Mouse (Mus musculus): ENCODE results near the gene Ccna1. TPM values are rescaled to one million over a fixed set of nuclear protein-coding genes. Genes with fewer than 3 reads are reported as not detected.

Gene Ccna1
- polyA plus RNA-seq, 1 experiment from 2014 or later: 2.2 TPM

DNA sequence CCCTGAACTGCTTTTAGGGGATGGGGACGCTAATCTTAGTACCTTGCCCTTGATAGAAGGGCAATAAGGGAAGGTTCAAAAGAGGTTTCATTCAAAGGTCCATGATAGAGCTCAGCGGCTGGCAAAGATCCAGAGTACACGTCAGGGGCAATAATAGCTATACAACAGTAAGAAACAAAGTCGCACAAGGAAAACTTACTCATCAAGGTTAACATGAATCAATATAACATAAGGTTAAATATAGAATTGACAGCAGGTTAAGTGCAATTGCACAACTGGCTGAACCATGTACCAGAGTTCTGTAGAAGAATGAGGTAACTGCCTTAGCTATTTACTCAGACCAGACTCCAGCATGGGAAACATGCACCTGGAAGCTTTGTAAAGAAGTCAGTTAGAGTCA is 34.0 kb upstream of the Ccna1 start:
- Histone ChIP-seq H3K9me3 (replicated peaks; ENCODE audit: control insufficient read depth, low read length) (no peaks in the 10 kb centered on the region), H3K27ac (replicated peaks; ENCODE audit: low read depth, low read length) (no peak overlapping the region), H3K4me3 (ENCODE audit: low read depth, low read length) (no peak overlapping the region), H3K4me2 (ENCODE audit: low read depth, low read length) (no peak overlapping the region), H3K9ac (replicated peaks; ENCODE audit: low read length) (no peak overlapping the region), H3K27me3 (ENCODE audit: control insufficient read depth, insufficient read depth, low read length) (no peaks in the 10 kb centered on the region), H3K4me1 (ENCODE audit: control insufficient read depth, insufficient read depth, low read length) (no peaks in the 10 kb centered on the region), H3K36me3 (replicated peaks; ENCODE audit: control insufficient read depth, insufficient read depth, low read depth, low read length) (no peaks in the 10 kb centered on the region)
- no peak for ATAC-seq (replicated peaks; ENCODE audit: insufficient number of reproducible peaks, low FRiP score, low TSS enrichment, low read depth)
- 82% methylated on average over 4 of the region's 4 CpGs for WGBS
- no peak for DNase-seq (ENCODE audit: low spot score)

DNA sequence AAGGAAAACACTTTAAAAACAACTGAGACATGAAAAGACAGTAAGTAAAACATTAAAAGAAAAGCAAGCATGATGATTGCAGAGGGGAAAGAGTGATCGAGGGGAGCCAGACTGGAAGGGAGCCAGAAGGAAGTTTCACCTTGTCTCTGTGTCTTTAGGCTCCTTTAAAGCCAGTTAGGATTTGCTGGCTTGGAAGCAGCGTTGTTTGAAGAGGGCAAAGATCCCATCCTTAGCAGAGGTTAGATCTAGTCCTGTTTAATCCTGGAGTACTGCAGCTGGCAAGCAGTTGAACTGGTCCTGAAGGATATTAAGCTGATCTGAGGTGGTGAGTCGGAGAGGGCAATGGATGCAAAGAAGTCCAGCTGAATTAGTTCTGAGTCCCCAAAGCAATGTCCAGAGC is 33.5 kb upstream of the Ccna1 start:
- H3K9me3 ChIP-seq (replicated peaks; ENCODE audit: control insufficient read depth, low read length): no peaks in the 10 kb centered on the region
- ATAC-seq (replicated peaks; ENCODE audit: insufficient number of reproducible peaks, low FRiP score, low TSS enrichment, low read depth) (no peak), DNase-seq (ENCODE audit: low spot score) (no peak)
- no peak overlapping the region for H3K27ac ChIP-seq (replicated peaks; ENCODE audit: low read depth, low read length)
- H3K4me1 ChIP-seq (ENCODE audit: control insufficient read depth, insufficient read depth, low read length): no peaks in the 10 kb centered on the region
- H3K36me3 ChIP-seq (replicated peaks; ENCODE audit: control insufficient read depth, insufficient read depth, low read depth, low read length): no peaks in the 10 kb centered on the region
- no peak overlapping the region for H3K4me2 ChIP-seq (ENCODE audit: low read depth, low read length)
- no peak overlapping the region for H3K9ac ChIP-seq (replicated peaks; ENCODE audit: low read length)
- H3K4me3 ChIP-seq (ENCODE audit: low read depth, low read length): no peak overlapping the region
- 81% methylated on average over 3 of the region's 3 CpGs for WGBS
- H3K27me3 ChIP-seq (ENCODE audit: control insufficient read depth, insufficient read depth, low read length): no peaks in the 10 kb centered on the region

DNA sequence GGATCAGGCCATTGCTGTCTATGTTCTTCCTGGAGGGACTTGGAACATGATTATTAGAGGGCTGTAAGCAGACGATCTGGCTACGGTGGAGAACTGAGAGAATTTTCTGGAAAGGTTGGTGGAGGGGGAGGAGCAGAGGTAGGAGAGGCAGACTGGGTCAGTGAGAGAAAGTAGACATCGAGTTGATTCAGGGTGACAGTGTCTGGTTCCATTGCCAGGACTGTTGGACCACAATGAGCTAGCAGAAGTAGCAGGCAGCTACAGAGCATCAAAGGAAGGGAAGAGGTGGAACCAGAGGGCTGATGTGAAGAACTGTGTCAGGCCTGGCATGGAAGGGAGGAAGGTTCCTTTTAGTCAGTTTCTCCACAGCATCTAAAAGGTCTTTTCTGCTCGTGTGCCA is 33.1 kb upstream of the Ccna1 start:
- no peaks in the 10 kb centered on the region for H3K27me3 ChIP-seq (ENCODE audit: control insufficient read depth, insufficient read depth, low read length)
- H3K4me1 ChIP-seq (ENCODE audit: control insufficient read depth, insufficient read depth, low read length): no peaks in the 10 kb centered on the region
- H3K4me3 ChIP-seq (ENCODE audit: low read depth, low read length): no peak overlapping the region
- 74% methylated on average over 4 of the region's 4 CpGs for WGBS
- no peak overlapping the region for H3K27ac ChIP-seq (replicated peaks; ENCODE audit: low read depth, low read length)
- no peak for ATAC-seq (replicated peaks; ENCODE audit: insufficient number of reproducible peaks, low FRiP score, low TSS enrichment, low read depth)
- no peaks in the 10 kb centered on the region for H3K9me3 ChIP-seq (replicated peaks; ENCODE audit: control insufficient read depth, low read length)
- H3K36me3 ChIP-seq (replicated peaks; ENCODE audit: control insufficient read depth, insufficient read depth, low read depth, low read length): no peaks in the 10 kb centered on the region
- no peak for DNase-seq (ENCODE audit: low spot score)
- H3K9ac ChIP-seq (replicated peaks; ENCODE audit: low read length): no peak overlapping the region
- no peak overlapping the region for H3K4me2 ChIP-seq (ENCODE audit: low read depth, low read length)

DNA sequence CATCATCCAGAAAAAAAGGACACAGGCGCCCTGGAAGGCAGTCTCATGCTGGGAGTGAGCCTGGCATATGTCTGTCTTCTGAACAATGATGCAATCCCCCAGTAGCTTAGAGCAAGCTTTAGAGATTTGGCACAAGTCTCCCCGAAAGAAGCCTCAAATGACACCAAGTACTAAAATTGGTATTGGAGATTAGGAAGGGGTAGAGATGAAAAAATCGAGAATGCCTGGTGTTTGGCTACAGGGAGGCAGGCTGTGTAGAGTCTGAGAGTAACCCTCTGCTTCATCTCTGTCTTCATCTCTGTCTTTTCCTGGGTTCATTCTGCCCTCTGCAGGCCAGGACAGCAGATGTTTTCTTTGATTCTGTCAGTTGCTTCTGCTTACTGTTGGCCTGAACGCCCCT is 32.1 kb upstream of the Ccna1 start:
- DNase-seq (ENCODE audit: low spot score) (no peak), ATAC-seq (replicated peaks; ENCODE audit: insufficient number of reproducible peaks, low FRiP score, low TSS enrichment, low read depth) (no peak)
- Histone ChIP-seq H3K9me3 (replicated peaks; ENCODE audit: control insufficient read depth, low read length) (no peaks in the 10 kb centered on the region), H3K4me1 (ENCODE audit: control insufficient read depth, insufficient read depth, low read length) (no peaks in the 10 kb centered on the region), H3K36me3 (replicated peaks; ENCODE audit: control insufficient read depth, insufficient read depth, low read depth, low read length) (no peaks in the 10 kb centered on the region), H3K4me2 (ENCODE audit: low read depth, low read length) (no peak overlapping the region), H3K9ac (replicated peaks; ENCODE audit: low read length) (no peak overlapping the region), H3K4me3 (ENCODE audit: low read depth, low read length) (no peak overlapping the region), H3K27me3 (ENCODE audit: control insufficient read depth, insufficient read depth, low read length) (no peaks in the 10 kb centered on the region), H3K27ac (replicated peaks; ENCODE audit: low read depth, low read length) (no peak overlapping the region)
- 66% methylated on average over 4 of the region's 4 CpGs for WGBS

DNA sequence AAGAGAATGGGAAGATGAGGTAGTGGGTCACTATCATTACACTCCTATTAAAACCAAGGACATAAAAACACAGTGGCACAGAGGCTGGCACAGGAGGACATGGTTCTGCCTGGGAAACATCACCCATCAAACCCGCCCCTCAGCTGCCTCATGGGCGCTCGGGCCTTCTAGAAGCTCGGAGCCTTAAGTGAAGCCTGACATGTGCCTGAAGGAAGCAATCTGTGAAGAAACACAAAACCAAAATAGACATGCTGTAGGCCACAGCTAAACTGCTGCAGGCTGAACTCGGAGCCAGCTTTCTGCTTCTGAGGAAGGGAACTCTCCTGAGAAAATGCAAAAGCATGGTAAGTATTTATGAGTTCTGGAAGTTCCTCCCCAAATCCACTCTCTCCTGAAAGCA is 31.6 kb upstream of the Ccna1 start:
- H3K27me3 ChIP-seq (ENCODE audit: control insufficient read depth, insufficient read depth, low read length): no peaks in the 10 kb centered on the region
- DNase-seq (ENCODE audit: low spot score) (no peak), ATAC-seq (replicated peaks; ENCODE audit: insufficient number of reproducible peaks, low FRiP score, low TSS enrichment, low read depth) (no peak)
- no peaks in the 10 kb centered on the region for H3K9me3 ChIP-seq (replicated peaks; ENCODE audit: control insufficient read depth, low read length)
- H3K4me2 ChIP-seq (ENCODE audit: low read depth, low read length): no peak overlapping the region
- no peak overlapping the region for H3K27ac ChIP-seq (replicated peaks; ENCODE audit: low read depth, low read length)
- WGBS: 78% methylated on average over 5 of the region's 5 CpGs
- H3K4me3 ChIP-seq (ENCODE audit: low read depth, low read length): no peak overlapping the region
- no peak overlapping the region for H3K9ac ChIP-seq (replicated peaks; ENCODE audit: low read length)
- H3K4me1 ChIP-seq (ENCODE audit: control insufficient read depth, insufficient read depth, low read length): no peaks in the 10 kb centered on the region
- no peaks in the 10 kb centered on the region for H3K36me3 ChIP-seq (replicated peaks; ENCODE audit: control insufficient read depth, insufficient read depth, low read depth, low read length)

DNA sequence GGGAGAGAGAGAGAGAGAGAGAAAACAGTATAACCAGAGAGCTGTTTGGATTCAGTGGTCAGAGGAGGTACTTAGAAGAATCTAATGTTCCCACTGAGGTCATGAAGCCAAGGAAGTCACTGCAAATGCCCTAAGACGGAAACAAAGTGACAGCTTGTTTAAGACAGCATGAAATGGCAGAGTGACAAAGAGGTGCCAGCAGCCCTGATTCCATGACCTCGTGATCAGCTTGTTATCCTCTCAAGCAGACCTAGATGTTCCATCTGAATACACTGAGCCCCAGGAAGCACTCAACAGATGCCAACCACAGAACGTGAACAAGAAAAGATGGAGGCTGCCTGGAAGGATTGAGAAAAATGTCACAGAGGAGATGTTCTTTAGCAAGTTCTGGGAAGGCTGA is 30.4 kb upstream of the Ccna1 start:
- no peak overlapping the region for H3K27ac ChIP-seq (replicated peaks; ENCODE audit: low read depth, low read length)
- no peak overlapping the region for H3K4me3 ChIP-seq (ENCODE audit: low read depth, low read length)
- no peak overlapping the region for H3K4me2 ChIP-seq (ENCODE audit: low read depth, low read length)
- H3K4me1 ChIP-seq (ENCODE audit: control insufficient read depth, insufficient read depth, low read length): no peaks in the 10 kb centered on the region
- 54% methylated on average over 3 of the region's 3 CpGs for WGBS
- H3K9ac ChIP-seq (replicated peaks; ENCODE audit: low read length): no peak overlapping the region
- ATAC-seq (replicated peaks; ENCODE audit: insufficient number of reproducible peaks, low FRiP score, low TSS enrichment, low read depth) (no peak), DNase-seq (ENCODE audit: low spot score) (no peak)
- no peaks in the 10 kb centered on the region for H3K9me3 ChIP-seq (replicated peaks; ENCODE audit: control insufficient read depth, low read length)
- no peaks in the 10 kb centered on the region for H3K27me3 ChIP-seq (ENCODE audit: control insufficient read depth, insufficient read depth, low read length)
- H3K36me3 ChIP-seq (replicated peaks; ENCODE audit: control insufficient read depth, insufficient read depth, low read depth, low read length): no peaks in the 10 kb centered on the region

DNA sequence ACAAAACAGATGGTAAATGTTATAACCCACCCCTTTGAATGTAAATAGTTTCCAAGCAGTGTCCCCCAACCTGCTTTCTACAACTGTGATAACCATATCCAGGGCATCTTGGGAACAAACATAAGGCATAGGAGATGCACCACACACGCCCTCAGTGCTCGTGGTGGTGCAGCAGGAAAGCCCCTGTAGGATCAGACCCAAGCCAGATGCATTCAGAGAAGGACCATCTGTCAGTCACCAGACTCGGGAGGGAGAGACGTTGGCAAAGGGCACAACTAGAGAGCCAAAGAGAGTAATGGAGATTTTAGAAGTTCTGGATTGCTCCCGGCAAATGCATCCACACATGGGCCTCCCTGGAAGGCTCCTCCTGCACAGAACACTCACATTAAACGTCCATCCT is 29.5 kb upstream of the Ccna1 start:
- 61% methylated on average over 6 of the region's 6 CpGs for WGBS
- no peaks in the 10 kb centered on the region for H3K4me1 ChIP-seq (ENCODE audit: control insufficient read depth, insufficient read depth, low read length)

DNA sequence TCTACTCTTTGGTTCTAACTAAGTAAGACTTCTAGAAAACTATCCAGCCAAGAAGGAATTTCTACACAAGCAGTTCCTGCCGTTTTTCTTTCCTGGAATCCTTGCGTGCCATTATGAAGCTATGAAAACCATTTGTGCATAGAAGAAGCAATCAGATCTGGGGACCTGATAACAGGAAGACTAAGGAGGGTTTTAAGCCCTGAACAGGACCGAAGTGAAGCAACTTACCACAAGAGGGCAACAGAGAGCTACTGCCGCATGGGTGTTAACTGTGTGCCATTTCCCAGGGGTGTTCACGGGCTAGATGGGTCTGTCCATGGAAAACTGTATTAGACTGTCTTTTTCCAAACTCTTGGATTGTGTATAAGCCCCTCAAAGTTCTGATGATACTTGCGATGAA is 24.8 kb upstream of the Ccna1 start:
- ATAC-seq (replicated peaks; ENCODE audit: insufficient number of reproducible peaks, low FRiP score, low TSS enrichment, low read depth) (no peak; the same call in 1 of the 2 replicates), DNase-seq (ENCODE audit: low spot score) (peak; percentile 89)
- Histone ChIP-seq H3K27me3 (ENCODE audit: control insufficient read depth, insufficient read depth, low read length) (no peaks in the 10 kb centered on the region), H3K9me3 (replicated peaks; ENCODE audit: control insufficient read depth, low read length) (no peaks in the 10 kb centered on the region), H3K4me1 (ENCODE audit: control insufficient read depth, insufficient read depth, low read length) (no peaks in the 10 kb centered on the region), H3K4me2 (ENCODE audit: low read depth, low read length) (no peak overlapping the region), H3K4me3 (ENCODE audit: low read depth, low read length) (no peak overlapping the region), H3K36me3 (replicated peaks; ENCODE audit: control insufficient read depth, insufficient read depth, low read depth, low read length) (no peaks in the 10 kb centered on the region), H3K9ac (replicated peaks; ENCODE audit: low read length) (no peak overlapping the region), H3K27ac (replicated peaks; ENCODE audit: low read depth, low read length) (no peak overlapping the region)
- 16% methylated on average over 6 of the region's 6 CpGs for WGBS

More for the DNA sequence above, 29.5 kb upstream of the Ccna1 start:
- Histone ChIP-seq H3K4me2 (ENCODE audit: low read depth, low read length) (no peak overlapping the region), H3K27ac (replicated peaks; ENCODE audit: low read depth, low read length) (no peak overlapping the region), H3K4me3 (ENCODE audit: low read depth, low read length) (no peak overlapping the region), H3K9ac (replicated peaks; ENCODE audit: low read length) (no peak overlapping the region), H3K27me3 (ENCODE audit: control insufficient read depth, insufficient read depth, low read length) (no peaks in the 10 kb centered on the region), H3K9me3 (replicated peaks; ENCODE audit: control insufficient read depth, low read length) (no peaks in the 10 kb centered on the region), H3K36me3 (replicated peaks; ENCODE audit: control insufficient read depth, insufficient read depth, low read depth, low read length) (no peaks in the 10 kb centered on the region)
- ATAC-seq (replicated peaks; ENCODE audit: insufficient number of reproducible peaks, low FRiP score, low TSS enrichment, low read depth): no peak
- no peak for DNase-seq (ENCODE audit: low spot score)
